Mouse (Mus musculus) hindbrain, postnatal 0 days (tissue): ENCODE measurements at regions not wholly inside any gene's neighbourhood (a gene's known extent, or its start where the extent isn't known, plus 50 kb on each side); places are given as distances from the start of the nearest gene placed in this dataset.
A peak's percentile ranks its signal among the peaks of the same experiment; 100 is the strongest.

ENCODE experiments used
- ATAC-seq: fragments of 200-750 bp; cut with Nextera tagmentation; 2 replicates; pipeline ENCODE4 v1.8.0; 2017; ENCODE audit warnings: mild to moderate bottlenecking, moderate TSS enrichment, moderate library complexity
- DNase-seq: peaks from one replicate; pipeline ENCODE4 v3.0.0-alpha.2; 2015; ENCODE audit warnings: low spot score
- H3K27ac ChIP-seq: fragments of 300-500 bp; sonication (generic); 2 replicates; pipeline ENCODE4 v1.5.1; 2014; ENCODE audit warnings: mild to moderate bottlenecking
- H3K27me3 ChIP-seq: fragments of 300-500 bp; sonication (generic); 2 replicates; pipeline ENCODE4 v1.6.1; 2014; ENCODE audit warnings: low read length, mixed read lengths; ENCODE audit not compliant: insufficient read depth
- H3K36me3 ChIP-seq: fragments of 300-500 bp; sonication (generic); 2 replicates; pipeline ENCODE4 v1.6.1; 2014; ENCODE audit warnings: low read length, mixed read lengths; ENCODE audit not compliant: insufficient read depth
- H3K4me1 ChIP-seq: fragments of 300-500 bp; sonication (generic); 2 replicates; pipeline ENCODE4 v1.6.1; 2014; ENCODE audit warnings: antibody characterized with exemption, low read length, mixed read lengths; ENCODE audit not compliant: insufficient read depth
- H3K4me2 ChIP-seq: fragments of 300-500 bp; sonication (generic); 2 replicates; pipeline ENCODE4 v1.6.1; 2014; ENCODE audit warnings: low read depth, mild to moderate bottlenecking, low read length, moderate library complexity, mixed read lengths
- H3K4me3 ChIP-seq: fragments of 300-500 bp; sonication (generic); 2 replicates; pipeline ENCODE4 v1.5.1; 2014; ENCODE audit warnings: low read length
- H3K9ac ChIP-seq: fragments of 300-500 bp; sonication (generic); replicated peaks from 2 replicates; pipeline ENCODE4 v1.6.1; 2014; ENCODE audit warnings: mild to moderate bottlenecking, low read length, moderate library complexity, mixed read lengths
- H3K9me3 ChIP-seq: fragments of 300-500 bp; sonication (generic); 2 replicates; pipeline ENCODE4 v1.6.1; 2016; ENCODE audit warnings: low read length, mixed read lengths
- CTCF ChIP-seq: IDR thresholded peaks from 2 replicates; pipeline ENCODE4 v1.5.1; 2016; ENCODE audit warnings: antibody characterized with exemption, control low read depth, low read depth
- WGBS: fragments of 180-500 bp; shearing (Covaris S2); extraction: QIAGEN DNeasy Blood & Tissue Kit; methylation state at CpG from one replicate; pipeline ENCODE4 v1.1.7; 2014; 5-methylcytosine and 5-hydroxymethylcytosine counted together

DNA sequence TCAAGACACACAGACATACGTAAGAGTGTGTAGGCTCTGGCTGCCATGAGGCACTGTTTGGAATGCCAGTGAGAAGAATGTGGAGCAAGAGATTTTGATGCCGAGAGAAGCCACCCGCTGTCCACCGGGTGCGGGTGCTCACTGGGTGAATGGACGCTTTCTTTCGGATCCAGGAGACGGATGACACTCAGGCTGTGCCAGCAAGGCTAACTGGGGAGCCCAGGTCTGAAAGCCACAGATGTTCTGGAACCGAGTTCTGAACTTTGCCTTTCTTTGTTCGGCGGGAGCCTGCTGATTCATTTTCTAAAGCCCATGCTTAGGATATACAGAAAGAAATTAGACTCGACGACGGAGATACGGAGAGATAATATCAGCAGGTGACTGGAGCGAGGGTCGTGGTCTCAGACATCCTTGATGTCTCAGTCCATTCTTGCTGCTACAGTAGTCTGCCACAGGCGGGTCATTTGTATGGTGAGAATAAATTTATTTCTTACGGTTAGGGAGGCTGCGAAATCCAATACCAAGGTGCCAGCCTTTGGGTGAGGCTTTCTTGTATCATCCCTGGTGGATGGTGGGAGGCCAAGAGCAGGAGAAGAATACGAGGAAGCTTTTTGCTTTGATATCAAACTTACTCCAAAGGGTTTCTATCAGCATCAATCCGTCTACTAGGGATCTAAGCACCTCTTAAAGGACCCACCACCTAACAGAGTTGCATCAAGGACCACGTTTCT, 80.4 kb upstream of the Cpm start:
- Histone ChIP-seq H3K4me2 (no peak overlapping the region), H3K9ac (no peak overlapping the region), H3K27me3 (no peaks in the 10 kb centered on the region), H3K4me1 (no peaks in the 10 kb centered on the region), H3K27ac (no peak overlapping the region), H3K36me3 (no peaks in the 10 kb centered on the region), H3K4me3 (no peak overlapping the region), H3K9me3 (no peaks in the 10 kb centered on the region)
- TF ChIP-seq CTCF, result no peak
- DNase-seq, result no peak
- ATAC-seq, result no peak
- WGBS, result 82% methylated on average over 23 of the region's 23 CpGs

DNA sequence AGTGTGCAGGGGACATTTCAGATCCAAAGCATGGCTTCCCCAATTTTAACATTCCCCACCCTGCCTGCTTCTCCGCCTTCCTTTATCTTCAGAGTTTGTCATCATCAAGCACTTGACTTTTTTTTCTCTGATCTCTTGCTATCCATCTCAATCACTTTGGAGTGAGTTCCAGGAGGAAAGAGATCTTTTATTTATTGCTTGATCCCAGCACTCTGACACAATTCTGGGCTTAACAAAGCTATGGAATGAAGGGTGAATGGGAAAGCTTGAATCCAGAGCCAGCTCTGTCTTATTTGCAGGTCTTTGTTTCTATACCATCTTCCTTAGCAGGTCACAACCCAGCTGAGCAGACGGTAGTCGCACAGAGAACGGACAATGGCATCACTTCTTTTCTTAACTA, 81.0 kb upstream of the Cpm start:
- H3K36me3 ChIP-seq, result no peaks in the 10 kb centered on the region
- H3K9ac ChIP-seq, result no peak overlapping the region
- WGBS, result 89% methylated on average over 4 of the region's 4 CpGs
- no peaks in the 10 kb centered on the region for H3K9me3 ChIP-seq
- no peak for DNase-seq
- no peak overlapping the region for H3K4me2 ChIP-seq
- H3K4me3 ChIP-seq, result no peak overlapping the region
- no peak for TF ChIP-seq CTCF
- H3K27me3 ChIP-seq, result no peaks in the 10 kb centered on the region
- no peak for ATAC-seq
- H3K27ac ChIP-seq, result no peak overlapping the region
- H3K4me1 ChIP-seq, result no peaks in the 10 kb centered on the region

DNA sequence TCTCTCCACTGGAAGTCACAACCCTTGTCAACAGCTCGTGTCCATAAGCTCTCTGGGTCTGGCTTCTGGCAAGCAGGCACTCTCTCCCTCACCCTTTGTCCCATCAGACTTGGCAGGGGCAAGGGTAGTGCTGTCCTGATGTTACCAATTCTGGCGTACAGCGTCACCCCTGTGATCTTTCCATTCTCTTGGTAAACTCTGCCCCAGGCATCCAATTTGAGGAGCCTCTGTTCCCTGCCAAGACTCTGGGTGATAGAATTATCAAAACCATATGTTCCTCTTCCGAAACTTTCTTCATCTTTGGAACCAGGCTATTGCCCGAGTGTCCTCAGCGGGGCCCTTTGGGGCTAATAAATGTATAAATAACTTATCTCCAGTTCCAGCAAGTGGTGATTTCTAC, 82.0 kb upstream of the Cpm start:
- H3K9me3 ChIP-seq, result no peaks in the 10 kb centered on the region
- H3K36me3 ChIP-seq, result no peaks in the 10 kb centered on the region
- DNase-seq (no peak), ATAC-seq (no peak)
- no peak overlapping the region for H3K4me3 ChIP-seq
- no peak overlapping the region for H3K9ac ChIP-seq
- no peak for TF ChIP-seq CTCF
- no peak overlapping the region for H3K4me2 ChIP-seq
- H3K4me1 ChIP-seq, result no peaks in the 10 kb centered on the region
- 75% methylated on average over 6 of the region's 6 CpGs for WGBS
- H3K27ac ChIP-seq, result no peak overlapping the region
- H3K27me3 ChIP-seq, result no peaks in the 10 kb centered on the region

DNA sequence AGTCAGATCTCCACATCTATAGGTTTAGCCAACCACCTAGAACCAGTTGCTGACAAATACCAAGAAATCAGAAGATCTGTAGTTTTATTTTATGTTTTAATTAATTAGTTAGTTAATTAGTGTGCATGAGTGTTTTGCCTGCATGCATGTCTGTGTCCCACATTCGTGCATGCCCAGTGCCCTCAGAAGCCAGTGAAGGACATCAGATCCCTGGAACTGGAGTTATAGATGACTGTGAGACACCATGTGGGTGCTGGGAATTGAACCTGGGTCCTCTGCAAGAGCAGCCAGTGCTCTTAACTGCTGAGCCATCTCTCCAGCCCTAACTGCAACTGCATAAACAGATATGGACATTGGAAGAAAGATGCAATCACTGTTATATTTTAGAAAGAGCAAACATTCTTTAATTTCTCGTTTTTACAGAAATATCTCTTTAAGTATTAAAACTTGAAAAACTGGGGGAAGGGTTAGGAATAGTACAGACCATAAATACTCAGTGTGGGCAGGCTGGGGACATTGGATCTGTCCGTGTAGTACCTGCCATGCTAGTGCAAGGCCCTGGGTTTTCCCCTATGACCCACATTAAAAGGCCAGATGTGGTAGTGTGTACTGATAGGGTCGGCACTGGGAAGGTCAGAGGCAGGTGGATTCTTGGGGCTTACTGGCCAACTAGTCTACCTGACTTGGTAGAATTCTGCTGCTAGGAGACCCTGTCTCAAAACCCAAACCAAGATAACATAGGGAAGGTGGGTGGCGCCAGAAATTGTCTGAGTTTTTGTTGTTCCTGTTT, 83.3 kb upstream of the Cpm start:
- DNase-seq (no peak), ATAC-seq (no peak)
- H3K36me3 ChIP-seq, result no peaks in the 10 kb centered on the region
- H3K4me3 ChIP-seq, result no peak overlapping the region
- 92% methylated on average over 5 of the region's 5 CpGs for WGBS
- H3K9me3 ChIP-seq, result no peaks in the 10 kb centered on the region
- no peak for TF ChIP-seq CTCF
- H3K27me3 ChIP-seq, result no peaks in the 10 kb centered on the region
- H3K4me1 ChIP-seq, result no peaks in the 10 kb centered on the region
- no peak overlapping the region for H3K27ac ChIP-seq
- no peak overlapping the region for H3K4me2 ChIP-seq
- no peak overlapping the region for H3K9ac ChIP-seq

DNA sequence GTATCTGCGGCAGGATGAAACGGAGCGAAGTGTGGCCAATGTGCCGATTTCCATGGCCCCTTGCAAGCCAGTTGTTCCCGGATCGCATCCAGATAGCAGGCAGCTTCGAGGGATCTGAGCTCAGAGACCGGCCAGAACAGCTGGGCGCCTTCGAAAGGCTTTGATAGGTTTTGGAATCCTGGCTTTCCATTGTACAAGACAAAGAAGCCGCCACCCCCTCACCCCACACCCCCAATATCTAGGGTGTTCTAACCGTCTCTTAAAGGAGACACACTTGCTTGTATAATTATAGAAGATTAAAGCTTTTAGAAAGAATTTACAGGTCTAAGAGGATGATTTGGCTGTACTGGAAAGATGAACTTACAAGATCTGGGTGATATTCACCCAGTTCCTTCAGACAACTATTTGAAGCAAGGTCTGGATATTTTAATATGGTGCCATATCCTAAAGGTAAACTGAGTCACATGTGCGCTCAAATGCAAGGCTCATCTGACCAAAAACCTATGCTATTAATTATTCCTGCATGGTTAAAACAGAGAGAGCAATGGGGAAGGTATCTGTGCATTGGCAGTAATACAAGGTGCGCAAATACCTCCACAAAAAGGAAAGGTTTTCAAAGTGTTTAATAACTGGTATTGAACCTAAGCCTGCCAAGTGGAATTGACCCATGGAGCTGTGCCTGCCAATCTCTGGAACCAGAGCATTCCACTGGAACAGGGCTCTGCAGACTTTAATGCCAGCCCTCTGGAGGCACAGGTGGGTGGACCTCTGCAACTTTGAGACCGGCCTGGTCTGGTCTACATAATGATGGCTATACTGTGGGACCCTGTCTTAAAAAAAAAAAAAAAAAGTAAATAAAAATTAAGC, 84.4 kb upstream of the Cpm start:
- Histone ChIP-seq H3K4me2 (peak overlapping the region; percentile 29; the same call in 1 of the 2 replicates), H3K27ac (no peak overlapping the region), H3K4me1 (no peaks in the 10 kb centered on the region), H3K27me3 (no peaks in the 10 kb centered on the region), H3K36me3 (no peaks in the 10 kb centered on the region), H3K9ac (no peak overlapping the region), H3K4me3 (no peak overlapping the region), H3K9me3 (no peaks in the 10 kb centered on the region)
- ATAC-seq (no peak), DNase-seq (peak; percentile 14)
- no peak for TF ChIP-seq CTCF
- 38% methylated on average over 15 of the region's 15 CpGs for WGBS

DNA sequence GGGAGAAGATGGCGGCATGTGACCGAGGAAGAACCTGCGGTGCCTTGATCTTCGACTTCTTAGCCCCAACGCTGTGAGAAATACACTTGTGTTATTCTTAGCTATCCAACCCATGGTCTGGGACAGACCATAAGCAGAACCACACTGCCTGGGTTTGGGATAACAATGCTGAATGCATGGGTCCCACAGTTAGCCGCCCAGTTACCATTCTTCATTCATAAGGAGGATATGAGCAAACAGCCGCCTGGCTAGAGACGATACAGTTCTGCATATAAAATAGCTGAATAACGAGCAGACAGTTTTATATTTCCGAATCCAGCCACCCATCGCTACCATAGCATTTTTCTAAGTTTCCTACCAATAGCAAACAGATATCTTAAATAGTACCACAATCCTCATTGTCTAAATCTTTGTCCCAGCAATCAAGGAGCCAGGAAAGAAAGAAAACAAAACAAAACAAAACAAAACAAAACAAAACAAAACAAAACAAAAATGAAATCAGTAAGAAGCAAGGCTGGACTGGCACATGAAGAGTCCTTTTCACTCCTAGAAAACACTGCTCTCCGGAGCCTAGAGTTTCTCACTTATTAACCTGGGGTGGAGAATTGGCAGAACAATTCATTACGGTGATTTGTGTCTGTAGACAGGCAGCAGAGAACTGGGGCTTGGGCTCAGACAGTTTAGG, 85.2 kb upstream of the Cpm start:
- H3K4me2 ChIP-seq, result peak overlapping the region; percentile 29; the same call in 1 of the 2 replicates
- 76% methylated on average over 13 of the region's 13 CpGs for WGBS
- no peak for ATAC-seq
- no peaks in the 10 kb centered on the region for H3K4me1 ChIP-seq
- TF ChIP-seq CTCF, result no peak
- no peak overlapping the region for H3K4me3 ChIP-seq
- H3K9me3 ChIP-seq, result no peaks in the 10 kb centered on the region
- no peak for DNase-seq
- no peaks in the 10 kb centered on the region for H3K27me3 ChIP-seq
- no peaks in the 10 kb centered on the region for H3K36me3 ChIP-seq
- H3K27ac ChIP-seq, result no peak overlapping the region
- H3K9ac ChIP-seq, result no peak overlapping the region
